Mouse (Mus musculus) myocyte (in vitro differentiated cells): Measurements from ENCODE around the gene Ubqln1.

Experiments
- CEBPB ChIP-seq: IDR thresholded peaks from 2 replicates; pipeline ENCODE4 v1.6.1; 2011; ENCODE audit warnings: mild to moderate bottlenecking, moderate library complexity; ENCODE audit not compliant: poor library complexity, insufficient read depth, severe bottlenecking
- E2F4 ChIP-seq: IDR thresholded peaks from one replicate; pipeline ENCODE4 v1.6.1; 2011; ENCODE audit warnings: mild to moderate bottlenecking, control low read depth, moderate library complexity; ENCODE audit not compliant: insufficient read depth
- MAX ChIP-seq: IDR thresholded peaks from one replicate; pipeline ENCODE4 v1.6.1; 2011; ENCODE audit warnings: low read depth, mild to moderate bottlenecking, control low read depth
- MYOD1 ChIP-seq, 3 experiments: IDR thresholded peaks; one replicate each; pipeline ENCODE4 v1.6.1; 2011; ENCODE audit warnings: control low read depth in 2 of 3, low read depth in 2 of 3, mild to moderate bottlenecking in 2 of 3, moderate library complexity in 1 of 3; ENCODE audit not compliant: insufficient read length in 2 of 3, control insufficient read depth in 1 of 3
- MYOG ChIP-seq, 3 experiments: IDR thresholded peaks; one replicate each; pipeline ENCODE4 v1.6.1; 2011; ENCODE audit warnings: control low read depth in 2 of 3, low read depth in 2 of 3, mild to moderate bottlenecking in 2 of 3; ENCODE audit not compliant: insufficient read length in 2 of 3, control insufficient read depth in 1 of 3, insufficient read depth in 1 of 3
- POLR2A ChIP-seq: IDR thresholded peaks from one replicate; pipeline ENCODE4 v1.6.1; 2011; ENCODE audit warnings: low read depth, mild to moderate bottlenecking, control low read depth, moderate library complexity; ENCODE audit not compliant: insufficient read length
- POLR2AphosphoS2 ChIP-seq: IDR thresholded peaks from one replicate; pipeline ENCODE4 v1.6.1; 2011; ENCODE audit warnings: low read depth, control low read depth; ENCODE audit not compliant: insufficient read length
- REST ChIP-seq: IDR thresholded peaks from one replicate; pipeline ENCODE4 v1.6.1; 2011; ENCODE audit warnings: mild to moderate bottlenecking, control low read depth, moderate library complexity; ENCODE audit not compliant: insufficient read depth, insufficient read length
- TCF12 ChIP-seq: IDR thresholded peaks from one replicate; pipeline ENCODE4 v1.6.1; 2011; ENCODE audit warnings: mild to moderate bottlenecking, control low read depth; ENCODE audit not compliant: poor library complexity, insufficient read depth, severe bottlenecking
- TCF3 ChIP-seq: IDR thresholded peaks from one replicate; pipeline ENCODE4 v1.6.1; 2011; ENCODE audit warnings: low read depth, control low read depth; ENCODE audit not compliant: insufficient read length
- USF1 ChIP-seq: IDR thresholded peaks from one replicate; pipeline ENCODE4 v1.6.1; 2011; ENCODE audit warnings: low read depth, mild to moderate bottlenecking, control low read depth, moderate library complexity

GRCm38 (mm10) chr13:58157036-58157435 lies 58.4 kb downstream of the Ubqln1 start:
- TF ChIP-seq E2F4 (no peak), TCF12 (no peak), CEBPB (no peak), POLR2A (no peak), USF1 (no peak), TCF3 (no peak), MYOG (IDR thresholded peaks at IDR 0.05; ENCODE audit: control insufficient read depth in 1 of 3, insufficient read depth in 1 of 3, insufficient read length in 2 of 3, low read depth in 2 of 3) (no peak), MYOD1 (IDR thresholded peaks at IDR 0.05; ENCODE audit: control insufficient read depth in 1 of 3, insufficient read length in 2 of 3, low read depth in 2 of 3) (no peak), MAX (no peak), POLR2AphosphoS2 (no peak), REST (no peak)
